Mouse (Mus musculus): Measurements from ENCODE around the gene Hes2. TPM values are rescaled to one million over a fixed set of nuclear protein-coding genes. Genes with fewer than 3 reads are reported as not detected.
A peak's percentile ranks its signal among the peaks of the same experiment; 100 is the strongest.

Gene Hes2
- polyA plus RNA-seq, 1 experiment from 2014 or later = 0.17 TPM

- H3K27me3 ChIP-seq = peaks cover 66% of the 10 kb centered on the region
- peak overlapping the region; percentile 57 for H3K9ac ChIP-seq
- H3K36me3 ChIP-seq = no peaks in the 10 kb centered on the region
- ATAC-seq (replicated peaks; ENCODE audit: low FRiP score) = no peak
- peak overlapping the region; percentile 53 for H3K4me3 ChIP-seq (replicated peaks)
- peaks cover 44% of the 10 kb centered on the region for H3K4me1 ChIP-seq
- H3K4me2 ChIP-seq = peak overlapping the region; percentile 89
- H3K9me3 ChIP-seq (replicated peaks) = no peaks in the 10 kb centered on the region
- WGBS = 25% methylated on average over 7 of the region's 7 CpGs
- H3K27ac ChIP-seq = no peak overlapping the region
Observed at GRCm38 (mm10) chr4:152151451-152151965, 7.2 kb upstream of the Hes2 start.

GRCm38 (mm10) chr4:152151966-152152544, 6.6 kb upstream of the Hes2 start, which contains the start of gene Espn:
TSS of gene Espn (minus strand) at chr4:152152371.
- peak; percentile 86 for ATAC-seq (replicated peaks; ENCODE audit: low FRiP score)
- Histone ChIP-seq H3K4me1 (peaks cover 38% of the 10 kb centered on the region), H3K9me3 (replicated peaks) (no peaks in the 10 kb centered on the region), H3K27me3 (peaks cover 70% of the 10 kb centered on the region), H3K4me3 (replicated peaks) (peak within 1 kb of the TSS; percentile 53), H3K4me2 (peak within 1 kb of the TSS; percentile 89), H3K9ac (peak within 1 kb of the TSS; percentile 57), H3K27ac (no peak within 1 kb of the TSS), H3K36me3 (no peaks in the 10 kb centered on the region)
- WGBS = under 1% methylated on average over 56 of the region's 57 CpGs

GRCm38 (mm10) chr4:152153771-152154177, 4.9 kb upstream of the Hes2 start:
- Histone ChIP-seq H3K36me3 (no peaks in the 10 kb centered on the region), H3K4me3 (replicated peaks) (peak overlapping the region; percentile 18), H3K27ac (no peak overlapping the region), H3K27me3 (peaks cover 85% of the 10 kb centered on the region), H3K4me1 (peaks cover 41% of the 10 kb centered on the region), H3K4me2 (peak overlapping the region; percentile 56), H3K9me3 (replicated peaks) (no peaks in the 10 kb centered on the region), H3K9ac (no peak overlapping the region)
- WGBS = 2% methylated on average over 23 of the region's 23 CpGs
- ATAC-seq (replicated peaks; ENCODE audit: low FRiP score) = peak; percentile 38; the same call in 1 of the 2 replicates

- Histone ChIP-seq H3K4me2 (no peak overlapping the region), H3K4me1 (peaks cover 53% of the 10 kb centered on the region), H3K4me3 (replicated peaks) (no peak overlapping the region), H3K9ac (no peak overlapping the region), H3K27ac (no peak overlapping the region), H3K27me3 (peaks cover 93% of the 10 kb centered on the region), H3K9me3 (replicated peaks) (no peaks in the 10 kb centered on the region), H3K36me3 (no peaks in the 10 kb centered on the region)
- ATAC-seq (replicated peaks; ENCODE audit: low FRiP score) = no peak
- WGBS = 64% methylated on average over 4 of the region's 4 CpGs
Observed at GRCm38 (mm10) chr4:152155019-152155418, 3.6 kb upstream of the Hes2 start.

GRCm38 (mm10) chr4:152157779-152158584, 685 bp upstream of the Hes2 start:
- Histone ChIP-seq H3K4me1 (peaks cover 38% of the 10 kb centered on the region), H3K36me3 (no peaks in the 10 kb centered on the region), H3K27ac (no peak overlapping the region), H3K9me3 (replicated peaks) (no peaks in the 10 kb centered on the region), H3K4me2 (peak overlapping the region; percentile 59), H3K4me3 (replicated peaks) (peak overlapping the region; percentile 36), H3K27me3 (peaks cover 94% of the 10 kb centered on the region), H3K9ac (no peak overlapping the region)
- WGBS = 12% methylated on average over 21 of the region's 21 CpGs
- no peak for ATAC-seq (replicated peaks; ENCODE audit: low FRiP score)

- ATAC-seq (replicated peaks; ENCODE audit: low FRiP score) = no peak
- Histone ChIP-seq H3K36me3 (no peaks in the 10 kb centered on the region), H3K9me3 (replicated peaks) (no peaks in the 10 kb centered on the region), H3K4me1 (peaks cover 26% of the 10 kb centered on the region), H3K27ac (no peak overlapping the region), H3K27me3 (peaks cover 89% of the 10 kb centered on the region), H3K4me2 (peak overlapping the region; percentile 59), H3K9ac (no peak overlapping the region), H3K4me3 (replicated peaks) (peak overlapping the region; percentile 36)
- WGBS = 1% methylated on average over 19 of the region's 19 CpGs
Observed at GRCm38 (mm10) chr4:152159285-152159678, 615 bp downstream of the Hes2 start.

- H3K36me3 ChIP-seq = no peaks in the 10 kb centered on the region
- no peak overlapping the region for H3K9ac ChIP-seq
- H3K27ac ChIP-seq = no peak overlapping the region
- 37% methylated on average over 4 of the region's 4 CpGs for WGBS
- no peak overlapping the region for H3K4me2 ChIP-seq
- no peaks in the 10 kb centered on the region for H3K9me3 ChIP-seq (replicated peaks)
- peak; percentile 37; the same call in 1 of the 2 replicates for ATAC-seq (replicated peaks; ENCODE audit: low FRiP score)
- peaks cover 32% of the 10 kb centered on the region for H3K4me1 ChIP-seq
- H3K4me3 ChIP-seq (replicated peaks) = no peak overlapping the region
- peaks cover 80% of the 10 kb centered on the region for H3K27me3 ChIP-seq
Observed at GRCm38 (mm10) chr4:152160748-152161147, 2.1 kb downstream of the Hes2 start.

GRCm38 (mm10) chr4:152161601-152162000, 2.9 kb downstream of the Hes2 start:
- no peak overlapping the region for H3K27ac ChIP-seq
- no peak overlapping the region for H3K4me2 ChIP-seq
- 67% methylated on average over 6 of the region's 6 CpGs for WGBS
- no peak for ATAC-seq (replicated peaks; ENCODE audit: low FRiP score)
- H3K9ac ChIP-seq = no peak overlapping the region
- H3K4me3 ChIP-seq (replicated peaks) = no peak overlapping the region
- H3K27me3 ChIP-seq = peaks cover 76% of the 10 kb centered on the region
- no peaks in the 10 kb centered on the region for H3K36me3 ChIP-seq
- peaks cover 34% of the 10 kb centered on the region for H3K4me1 ChIP-seq
- H3K9me3 ChIP-seq (replicated peaks) = no peaks in the 10 kb centered on the region

- H3K4me3 ChIP-seq (replicated peaks) = no peak overlapping the region
- peaks cover 70% of the 10 kb centered on the region for H3K27me3 ChIP-seq
- no peaks in the 10 kb centered on the region for H3K36me3 ChIP-seq
- 79% methylated on average over 2 of the region's 2 CpGs for WGBS
- H3K9ac ChIP-seq = no peak overlapping the region
- H3K4me1 ChIP-seq = peaks cover 34% of the 10 kb centered on the region
- H3K27ac ChIP-seq = no peak overlapping the region
- no peaks in the 10 kb centered on the region for H3K9me3 ChIP-seq (replicated peaks)
- no peak for ATAC-seq (replicated peaks; ENCODE audit: low FRiP score)
- no peak overlapping the region for H3K4me2 ChIP-seq
Observed at GRCm38 (mm10) chr4:152162748-152163147, 4.1 kb downstream of the Hes2 start.

GRCm38 (mm10) chr4:152165036-152165931, 6.6 kb downstream of the Hes2 start:
- peak; percentile 9; the same call in 1 of the 2 replicates for ATAC-seq (replicated peaks; ENCODE audit: low FRiP score)
- 21% methylated on average over 22 of the region's 22 CpGs for WGBS
- H3K36me3 ChIP-seq = no peaks in the 10 kb centered on the region
- peak overlapping the region; percentile 41 for H3K4me2 ChIP-seq
- H3K27me3 ChIP-seq = peaks cover 44% of the 10 kb centered on the region
- no peak overlapping the region for H3K9ac ChIP-seq
- no peak overlapping the region for H3K4me3 ChIP-seq (replicated peaks)
- H3K4me1 ChIP-seq = peaks cover 9% of the 10 kb centered on the region
- H3K9me3 ChIP-seq (replicated peaks) = no peaks in the 10 kb centered on the region
- no peak overlapping the region for H3K27ac ChIP-seq

GRCm38 (mm10) chr4:152168052-152168451, 9.4 kb downstream of the Hes2 start:
- WGBS = 64% methylated on average over 8 of the region's 8 CpGs
- Histone ChIP-seq H3K4me3 (replicated peaks) (no peak overlapping the region), H3K27me3 (peaks cover 17% of the 10 kb centered on the region), H3K9me3 (replicated peaks) (no peaks in the 10 kb centered on the region), H3K4me2 (no peak overlapping the region), H3K9ac (no peak overlapping the region), H3K27ac (no peak overlapping the region), H3K36me3 (no peaks in the 10 kb centered on the region), H3K4me1 (peaks cover 9% of the 10 kb centered on the region)
- no peak for ATAC-seq (replicated peaks; ENCODE audit: low FRiP score)

Data from kidney, embryonic 15.5 days (tissue).